Mouse (Mus musculus) stomach, postnatal 0 days (tissue): ENCODE data around the gene Rbak.

ENCODE experiments used
- CTCF ChIP-seq: IDR thresholded peaks from 2 replicates; pipeline ENCODE4 v1.5.1; 2016; ENCODE audit warnings: antibody characterized with exemption, low read depth, mild to moderate bottlenecking, moderate library complexity
- EP300 ChIP-seq: optimal IDR thresholded peaks from 2 replicates; pipeline ENCODE3; 2016; ENCODE audit warnings: antibody characterized with exemption

- TF ChIP-seq CTCF: no peak
- no peak for TF ChIP-seq EP300
These were observed 41.7 kb upstream of the Rbak start for GRCm38 (mm10) chr5:143222287-143222686.
